Mouse (Mus musculus) adrenal gland, postnatal 10 days (tissue): ENCODE data around the gene Ace. TPM values are rescaled to one million over a fixed set of nuclear protein-coding genes. Genes with fewer than 3 reads are reported as not detected.

Experiments
- DNase-seq: peaks from one replicate; pipeline ENCODE4 v3.0.0; 2021; ENCODE audit warnings: mixed read lengths
- long read RNA-seq, 2 experiments: library from polyadenylated mRNA; stranded (forward); transcript quantifications; one replicate each; pipeline ENCODE4 v2.0.0; 2021
- total RNA-seq, 2 experiments: library from RNA; stranded (reverse); gene quantifications; 2 replicates each; pipeline ENCODE4 v1.2.3; 2021

Gene Ace
- 10 to 100 TPM; 12.9 to 15.4 TPM for total RNA-seq
- long read RNA-seq, experiment 1, partial matches to known transcripts: 1 of 1 reads
- long read RNA-seq, experiment 1, other reads (novel, unspliced or antisense): 0 of 1 reads
- long read RNA-seq, experiment 2, full-length matches to known transcripts: 5 of 9 reads
- long read RNA-seq, experiment 2, partial matches to known transcripts: 2 of 9 reads
- long read RNA-seq, experiment 2, other reads (novel, unspliced or antisense): 2 of 9 reads

DNA sequence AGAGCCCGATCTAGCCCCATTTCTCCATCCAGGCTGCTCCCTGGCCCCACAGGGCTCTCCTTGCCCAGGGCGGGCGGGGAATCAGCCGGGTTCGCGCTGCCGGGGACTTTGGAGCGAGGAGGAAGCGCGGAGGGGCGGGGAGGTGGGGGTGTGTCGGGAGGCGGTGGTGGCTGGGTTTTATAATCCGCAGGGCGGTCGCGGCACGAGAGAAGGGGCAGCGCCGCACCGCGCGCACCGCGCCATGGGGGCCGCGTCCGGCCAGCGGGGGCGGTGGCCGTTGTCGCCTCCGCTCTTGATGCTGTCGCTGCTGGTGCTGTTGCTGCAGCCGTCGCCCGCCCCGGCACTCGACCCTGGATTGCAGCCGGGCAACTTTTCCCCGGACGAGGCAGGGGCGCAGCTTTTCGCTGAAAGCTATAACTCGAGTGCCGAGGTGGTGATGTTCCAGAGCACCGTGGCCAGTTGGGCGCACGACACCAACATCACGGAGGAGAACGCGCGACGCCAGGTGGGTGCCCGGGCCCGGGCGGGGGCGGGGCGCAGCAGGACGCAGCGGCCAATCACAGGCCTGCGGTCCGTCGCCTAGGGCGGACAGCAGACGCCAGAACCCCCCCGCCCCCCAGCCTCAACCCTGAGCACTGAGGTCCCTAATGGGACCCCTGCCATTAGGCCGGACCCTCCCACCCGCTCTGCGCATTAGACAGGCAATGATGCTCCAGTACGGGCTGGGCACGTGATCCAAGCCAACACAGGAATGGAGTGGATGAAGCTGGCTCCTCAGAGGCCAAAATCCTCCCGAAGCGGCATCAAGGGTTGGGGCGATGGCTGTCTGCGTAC, at the start of gene Ace:
TSS of gene Ace (plus strand) at position 205 of the 834 bp plus-strand sequence.
- peak; percentile 57 for DNase-seq

DNA sequence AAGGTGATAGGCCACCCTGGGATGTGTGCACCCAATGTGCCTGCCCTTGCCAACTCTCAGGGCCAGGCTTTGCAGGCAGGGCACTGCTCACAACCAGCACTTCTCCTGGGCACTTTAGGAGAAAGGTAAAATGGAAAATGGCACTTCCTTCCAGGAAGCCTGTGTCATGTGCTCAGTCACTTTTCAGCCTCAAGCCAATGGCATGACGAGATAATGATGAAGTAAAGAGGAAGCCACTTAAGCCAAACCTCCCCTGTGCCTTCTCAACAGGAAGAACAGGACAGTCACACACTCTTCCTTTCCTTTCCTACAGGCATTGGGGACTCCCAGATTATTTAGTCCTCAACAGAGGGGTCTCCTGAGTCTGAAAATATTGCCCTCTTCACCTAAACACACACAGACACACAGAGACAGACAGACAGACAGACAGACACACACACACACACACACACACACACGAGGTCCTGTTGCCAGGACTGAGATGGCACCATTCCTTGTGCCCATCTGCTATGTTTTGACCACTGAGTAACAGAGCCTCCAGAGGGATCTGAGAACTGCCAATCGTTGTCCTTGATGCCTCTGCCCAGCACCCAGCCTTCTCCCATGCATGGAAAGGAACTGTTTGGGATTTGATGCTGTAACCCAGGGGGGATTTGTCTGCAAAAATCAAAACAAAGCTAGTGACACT, 47.5 kb upstream of the Ace start:
- DNase-seq: no peak

DNA sequence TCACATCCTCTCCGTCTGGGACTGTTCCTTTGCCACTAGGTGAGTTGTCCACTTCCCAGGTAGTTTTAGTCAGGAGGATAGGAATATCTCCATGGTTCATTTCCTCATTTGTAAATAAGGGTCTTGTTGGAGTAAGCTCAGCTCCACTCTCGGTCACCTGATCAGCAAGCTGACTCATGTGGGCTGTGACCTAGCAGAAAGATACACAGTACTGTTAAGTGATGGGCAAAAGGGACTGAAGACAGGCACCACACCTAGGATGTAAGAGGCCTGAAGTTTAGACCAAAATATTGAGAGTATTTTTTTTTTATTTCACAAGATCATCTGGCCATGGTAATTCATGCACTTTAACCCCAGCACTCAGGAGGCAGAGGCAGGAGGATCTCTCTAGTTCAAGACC, 46.9 kb upstream of the Ace start:
- no peak for DNase-seq

DNA sequence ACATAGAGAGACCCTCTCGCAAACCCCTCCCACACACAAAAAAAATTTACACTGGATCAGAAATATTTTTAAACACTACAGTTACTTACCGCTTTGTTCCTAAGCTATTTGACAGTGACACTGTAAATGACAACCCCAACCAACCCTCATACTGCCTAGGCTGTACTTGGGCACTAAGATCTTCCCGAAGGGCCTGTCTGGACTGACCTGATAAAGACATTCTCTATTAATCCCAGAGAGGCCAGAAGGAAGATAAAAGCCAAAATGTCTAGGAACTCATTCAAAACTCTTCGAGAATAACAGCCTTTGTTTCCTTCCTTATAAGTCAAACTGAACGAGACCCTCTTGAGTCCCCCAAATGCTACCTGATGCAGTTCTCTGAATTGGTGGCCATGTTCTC, 46.5 kb upstream of the Ace start:
- no peak for DNase-seq

DNA sequence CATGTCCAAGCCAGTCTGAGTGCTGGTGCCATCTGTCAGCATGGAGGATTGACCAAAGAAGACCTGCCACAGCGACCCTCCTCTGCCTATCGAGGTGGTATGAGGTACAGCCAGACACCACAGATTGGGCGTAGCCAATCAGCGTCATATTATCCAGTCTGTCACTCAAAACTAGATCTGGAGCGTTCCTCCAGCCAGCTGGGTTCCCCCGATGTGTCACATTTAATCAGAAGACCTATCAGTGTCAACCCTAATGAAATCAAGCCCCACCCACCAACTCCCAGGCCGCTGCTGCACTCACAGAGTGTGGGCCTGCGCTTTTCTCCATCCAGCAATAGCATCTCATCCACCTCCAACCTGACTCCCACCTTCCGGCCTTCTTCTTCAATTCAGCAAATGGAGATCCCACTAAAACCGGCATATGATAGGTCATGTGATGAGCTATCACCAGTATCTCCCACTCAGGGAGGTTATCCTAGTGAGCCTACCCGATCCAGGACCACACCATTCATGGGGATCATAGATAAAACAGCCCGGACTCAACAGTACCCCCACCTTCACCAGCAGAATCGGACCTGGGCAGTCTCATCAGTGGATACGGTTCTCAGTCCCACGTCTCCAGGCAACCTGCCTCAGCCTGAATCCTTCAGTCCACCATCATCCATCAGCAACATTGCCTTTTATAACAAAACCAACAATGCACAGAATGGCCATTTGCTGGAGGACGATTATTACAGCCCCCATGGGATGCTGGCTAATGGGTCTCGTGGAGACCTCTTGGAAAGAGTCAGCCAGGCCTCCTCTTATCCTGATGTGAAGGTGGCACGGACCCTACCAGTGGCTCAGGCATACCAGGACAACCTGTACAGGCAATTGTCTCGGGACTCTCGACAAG, 44.7 kb upstream of the Ace start:
- DNase-seq: no peak

DNA sequence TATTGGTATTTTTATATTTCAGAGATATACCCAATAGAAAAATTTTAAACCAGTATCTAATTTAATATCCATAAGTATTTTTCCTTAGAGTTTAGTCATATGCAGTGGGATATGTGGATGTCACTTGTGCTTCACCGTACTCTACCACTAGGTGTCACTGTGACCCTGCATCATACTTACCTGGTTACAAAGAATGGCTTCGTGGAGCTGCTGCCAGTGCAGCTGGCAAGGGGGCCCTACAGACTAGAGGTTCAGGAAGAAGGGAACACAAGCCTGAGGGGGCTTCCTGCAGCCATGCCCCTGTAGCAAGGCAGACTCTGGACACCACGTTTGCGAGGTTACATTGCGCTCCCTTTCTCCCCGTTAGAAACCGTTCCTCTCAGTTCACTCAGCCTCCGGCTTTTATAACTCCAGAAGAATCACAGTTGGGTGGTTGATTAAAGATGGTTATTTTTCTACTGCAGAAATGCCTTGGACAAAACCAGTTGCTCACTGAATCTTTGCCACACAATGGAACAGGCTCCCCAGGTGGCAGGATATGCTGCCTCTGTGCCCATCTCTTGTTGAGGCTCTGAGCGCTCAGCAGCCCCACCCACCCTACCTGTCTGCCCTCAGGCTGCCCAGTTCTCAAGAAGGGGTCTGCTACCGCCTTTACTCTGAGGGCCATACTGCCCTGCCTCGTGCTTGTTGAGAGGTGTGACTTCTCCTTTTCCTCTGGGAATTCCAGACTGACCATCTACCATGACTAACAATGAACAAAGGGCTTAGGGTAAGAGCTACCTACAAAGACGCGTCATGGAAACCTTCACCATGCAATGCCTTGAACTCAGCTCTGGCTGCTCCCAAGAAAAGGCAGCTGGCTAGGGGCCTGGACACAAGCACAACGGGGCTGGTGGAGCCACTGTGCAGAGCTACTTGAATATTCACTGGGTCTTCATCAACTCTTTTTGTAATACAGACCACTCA, 40.4 kb upstream of the Ace start:
- peak; percentile 81 for DNase-seq

DNA sequence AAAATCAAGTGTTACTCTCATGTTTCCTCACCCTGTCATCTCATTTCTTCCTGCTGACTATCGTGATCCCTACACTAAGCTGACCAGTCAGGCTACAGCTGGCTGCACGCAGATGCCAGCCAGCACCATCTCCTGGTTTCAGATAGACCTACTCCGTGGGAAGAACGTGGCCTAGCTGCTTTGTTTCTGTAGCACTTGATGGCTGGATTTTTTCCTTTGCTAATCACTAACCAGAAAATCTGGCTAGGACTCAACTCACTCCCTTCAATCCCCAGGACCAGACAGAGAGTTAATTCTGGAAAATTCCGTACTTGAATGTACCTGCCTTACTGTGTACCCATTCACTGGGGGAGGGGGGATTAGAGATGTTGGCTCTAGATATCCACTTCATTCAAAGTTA, 39.6 kb upstream of the Ace start:
- no peak for DNase-seq

DNA sequence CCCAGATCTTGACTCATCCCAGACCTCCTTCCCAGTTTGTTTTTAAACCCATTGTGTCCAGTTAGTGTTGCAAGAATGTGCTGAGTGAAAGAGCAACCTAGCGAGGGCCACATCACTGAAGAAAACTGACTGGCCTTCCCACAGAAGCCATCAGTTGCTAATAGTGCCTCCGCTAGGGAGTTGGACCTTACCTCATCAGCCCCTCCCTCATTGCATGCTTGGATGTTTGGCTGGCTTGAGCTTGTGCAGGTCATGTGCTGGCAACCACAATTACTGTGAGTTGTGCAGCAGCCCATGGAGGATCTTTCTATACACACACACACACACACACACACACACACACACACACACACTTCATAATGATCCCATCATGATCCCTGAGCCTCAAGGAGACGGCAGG, 36.4 kb upstream of the Ace start:
- no peak for DNase-seq

DNA sequence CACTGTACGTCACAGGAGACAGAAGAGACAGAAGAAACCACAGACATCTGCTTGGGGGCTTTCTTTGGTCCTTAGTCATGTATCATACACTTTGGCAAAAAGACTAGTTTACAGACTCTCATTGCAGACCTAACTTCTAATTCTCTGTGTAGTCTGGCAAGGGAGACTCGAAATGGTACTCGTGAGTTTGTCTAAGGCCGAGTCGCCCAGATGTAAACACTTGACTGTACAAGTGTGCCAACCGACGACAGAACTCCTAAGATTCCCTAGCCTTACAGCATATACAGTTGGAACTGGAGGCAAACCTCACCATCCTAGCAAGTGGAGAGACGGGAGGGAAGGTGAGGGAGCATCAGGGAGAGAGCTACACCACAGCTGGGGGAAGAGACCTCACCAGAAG, 34.0 kb upstream of the Ace start:
- DNase-seq: no peak

DNA sequence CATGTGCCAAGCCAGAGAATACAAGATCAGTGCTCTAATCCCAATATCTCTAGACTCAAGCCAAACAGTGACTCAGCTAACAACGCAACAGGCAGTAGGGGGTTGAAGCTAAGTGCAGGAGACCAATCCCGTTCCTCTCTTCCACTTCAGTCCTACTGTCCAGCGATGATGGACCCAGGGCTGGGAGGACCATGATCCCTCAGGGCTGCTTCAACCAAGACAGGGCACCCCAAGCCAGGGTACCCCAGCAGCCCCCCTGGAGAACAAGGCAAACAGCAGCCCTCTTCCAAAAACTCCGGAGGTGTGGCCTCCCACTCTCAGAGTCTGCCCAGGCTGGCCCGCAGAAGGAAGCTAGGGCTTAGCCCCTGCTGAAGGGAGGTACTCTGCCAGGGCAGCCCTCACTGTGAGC, 33.4 kb upstream of the Ace start:
- no peak for DNase-seq

DNA sequence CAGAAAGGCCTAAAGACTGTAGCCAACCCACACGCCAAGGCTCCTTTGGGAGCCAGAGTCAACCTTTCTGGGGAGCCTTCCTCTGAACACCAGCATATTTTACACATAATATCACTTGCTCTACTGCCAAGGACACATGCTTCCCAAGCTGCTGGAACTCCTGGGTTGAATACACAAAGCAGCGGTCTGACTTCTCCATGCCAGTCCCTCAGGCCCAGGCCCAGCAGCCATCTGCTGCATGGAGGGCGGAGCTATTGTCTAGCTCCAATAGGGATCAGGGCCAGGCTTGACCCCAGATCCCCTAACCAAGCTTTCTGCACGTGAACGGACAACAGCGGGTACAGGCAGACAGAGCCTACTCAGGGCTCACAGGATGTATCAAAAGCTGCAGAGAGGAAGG, 32.9 kb upstream of the Ace start:
- DNase-seq: no peak

DNA sequence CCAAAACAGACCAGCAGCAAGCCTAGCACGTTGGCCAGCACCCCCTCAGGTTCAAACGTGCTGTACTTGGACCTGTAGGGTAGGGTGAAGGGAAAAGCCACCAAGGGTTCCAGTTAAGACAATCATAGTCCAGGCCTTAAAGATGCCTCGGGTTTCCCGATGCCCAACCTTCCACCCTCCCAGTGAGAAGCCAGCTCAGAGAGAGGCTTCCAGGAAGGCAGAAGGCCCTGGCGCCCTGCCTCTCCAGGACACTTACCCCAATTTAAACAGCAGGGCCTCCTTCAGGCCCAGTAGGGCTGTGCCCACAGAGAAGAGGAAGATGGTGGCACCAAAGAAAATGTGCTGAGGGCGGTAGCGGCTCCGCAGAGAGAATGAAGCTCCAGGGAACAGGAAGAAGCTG, 32.2 kb upstream of the Ace start:
- no peak for DNase-seq

DNA sequence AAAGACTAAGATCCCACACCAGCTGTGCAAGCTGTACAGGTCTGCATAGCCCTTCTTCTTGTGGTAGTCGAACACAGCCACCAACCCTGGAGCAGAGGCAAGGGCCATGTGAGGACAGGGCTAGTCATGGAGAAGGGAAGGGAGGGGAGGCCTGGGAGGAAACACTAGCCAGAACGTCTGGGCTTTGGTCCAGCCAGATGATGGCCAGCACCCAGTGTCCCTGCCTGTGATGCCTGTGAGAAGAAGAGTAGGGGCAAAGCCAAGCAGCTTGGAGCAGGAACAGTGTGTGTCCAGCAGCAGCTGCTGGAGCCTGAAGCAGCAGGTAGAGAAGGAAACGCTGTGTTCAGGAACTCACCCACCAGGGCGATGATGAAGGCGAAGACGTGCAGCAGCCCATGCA, 31.5 kb upstream of the Ace start:
- DNase-seq: peak; percentile 75

DNA sequence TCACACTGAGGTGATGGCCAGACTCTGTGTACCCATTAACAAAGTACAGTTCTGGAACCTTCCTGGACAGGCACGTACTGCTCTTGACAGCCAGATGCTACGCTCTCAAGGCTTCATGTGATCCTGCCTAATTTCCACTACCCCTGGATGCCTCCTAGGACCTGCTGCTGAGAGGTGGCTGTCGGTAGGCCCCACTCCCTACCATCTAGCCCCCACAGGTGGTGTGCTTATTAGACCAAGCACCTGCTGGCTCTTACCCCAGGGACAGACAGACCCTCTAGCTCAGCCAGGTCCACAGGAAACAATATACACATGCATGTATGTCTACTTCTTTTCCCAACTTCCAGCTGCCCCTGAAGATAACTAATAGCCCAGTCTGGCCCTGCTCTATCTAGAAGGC, 30.8 kb upstream of the Ace start:
- no peak for DNase-seq

DNA sequence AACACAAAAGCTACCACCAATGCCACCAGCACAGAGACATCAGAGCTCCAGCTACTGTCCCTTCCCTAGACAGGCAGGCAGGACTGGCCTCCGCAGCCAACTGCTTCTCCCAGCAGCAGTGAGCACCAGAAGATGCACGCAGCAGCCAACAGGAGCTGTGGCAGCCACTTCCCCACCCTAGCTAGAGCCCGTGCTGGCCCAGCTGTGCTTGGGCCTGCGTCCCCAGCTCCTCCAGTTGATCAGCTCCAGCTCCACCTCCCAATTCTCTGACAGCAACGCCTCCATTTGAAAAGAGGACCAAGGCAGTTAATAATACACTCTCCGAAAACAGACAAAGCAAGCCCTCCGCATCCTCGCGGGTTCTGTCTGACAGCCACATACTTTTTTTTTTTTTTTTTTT, 29.0 kb upstream of the Ace start:
- no peak for DNase-seq

DNA sequence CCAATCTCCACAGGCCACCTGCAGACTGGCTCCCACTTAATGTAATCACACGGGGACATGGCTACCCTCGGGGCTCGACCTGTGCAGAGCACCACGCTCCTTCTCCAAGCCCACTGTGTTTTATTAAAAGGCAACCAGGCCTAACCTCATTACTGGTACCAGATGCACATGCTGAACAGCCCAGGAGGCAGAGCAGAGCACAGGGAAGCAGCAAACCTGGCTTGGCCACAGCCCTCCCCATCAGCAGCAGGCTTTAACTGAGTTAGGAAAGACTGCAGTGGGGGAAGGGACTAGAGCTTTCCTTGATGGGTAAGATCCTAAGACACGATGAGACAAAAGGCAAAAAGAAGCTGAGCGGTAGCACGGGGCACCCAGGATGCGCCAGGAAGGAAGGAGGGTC, 25.8 kb upstream of the Ace start:
- no peak for DNase-seq

DNA sequence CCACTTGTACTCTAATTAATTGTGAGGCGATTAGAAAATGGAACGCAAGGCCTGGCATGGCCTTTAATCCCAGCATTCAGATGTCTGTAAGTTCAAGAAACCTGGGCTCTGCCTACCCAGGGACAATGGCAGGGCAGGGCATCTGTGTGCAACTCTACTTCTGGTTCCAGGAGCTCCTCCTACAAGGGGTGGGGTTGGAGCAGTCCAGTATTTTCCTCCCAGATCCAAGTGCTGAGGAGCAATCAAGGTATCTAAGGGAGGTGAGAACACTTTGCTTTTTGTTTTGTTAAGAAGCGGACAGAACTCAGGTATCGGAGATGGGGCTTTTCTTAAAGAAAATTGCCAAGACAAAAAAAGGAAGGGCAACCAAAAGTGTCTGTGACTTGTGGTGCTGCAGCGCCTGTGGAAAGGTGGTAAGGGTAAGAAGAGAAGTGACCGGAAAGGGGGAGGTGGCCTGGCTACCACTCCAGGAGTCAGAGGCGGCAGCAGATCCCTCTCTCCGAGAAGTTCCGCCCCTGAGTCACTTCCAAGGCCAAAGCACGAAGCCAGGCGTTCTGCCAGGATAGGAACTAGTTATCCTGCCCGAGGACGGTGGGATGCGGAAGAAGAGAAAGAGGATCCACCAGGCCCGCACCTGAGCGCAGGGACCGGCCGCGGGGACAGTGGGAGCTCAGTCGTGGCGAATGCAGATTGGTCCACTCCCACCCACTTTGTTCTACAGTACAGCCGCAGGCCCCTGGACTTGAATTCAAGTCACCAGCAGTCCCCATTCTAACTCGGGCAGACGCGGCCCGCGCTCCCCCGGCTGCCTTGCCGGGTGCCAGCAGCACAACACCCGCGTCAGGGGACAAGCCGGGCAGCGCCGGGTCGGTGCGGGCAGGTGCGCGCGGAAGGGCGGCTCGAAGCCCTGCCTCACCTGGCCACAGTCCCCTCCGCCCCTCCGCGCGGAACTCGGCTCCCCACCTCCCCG, 24.3 kb upstream of the Ace start:
- DNase-seq: peak; percentile 79

DNA sequence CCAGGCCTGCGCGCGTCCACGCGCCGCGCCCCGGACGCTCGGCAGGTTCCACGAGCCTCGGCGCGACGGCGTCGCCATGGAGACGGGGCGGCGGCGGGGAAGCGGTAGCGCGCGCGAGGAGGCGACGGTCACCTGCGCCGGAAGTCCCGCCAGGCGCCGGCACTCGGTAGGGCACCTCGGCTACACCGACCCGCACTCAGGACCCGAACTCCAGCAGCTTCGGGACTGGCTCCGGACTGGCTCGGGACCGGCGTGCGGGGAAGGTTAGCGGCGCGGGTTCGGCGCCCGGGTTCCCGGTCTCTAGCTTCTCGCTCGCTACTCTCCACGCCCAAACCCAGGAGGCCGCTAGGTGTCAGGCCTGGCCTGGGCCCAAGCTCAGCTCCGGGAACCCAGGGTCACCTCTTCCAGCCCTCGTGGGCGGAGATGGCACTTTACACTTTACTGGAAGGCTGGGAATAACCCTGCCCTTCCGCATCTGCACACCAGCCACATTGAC, 23.6 kb upstream of the Ace start:
- DNase-seq: peak; percentile 80

DNA sequence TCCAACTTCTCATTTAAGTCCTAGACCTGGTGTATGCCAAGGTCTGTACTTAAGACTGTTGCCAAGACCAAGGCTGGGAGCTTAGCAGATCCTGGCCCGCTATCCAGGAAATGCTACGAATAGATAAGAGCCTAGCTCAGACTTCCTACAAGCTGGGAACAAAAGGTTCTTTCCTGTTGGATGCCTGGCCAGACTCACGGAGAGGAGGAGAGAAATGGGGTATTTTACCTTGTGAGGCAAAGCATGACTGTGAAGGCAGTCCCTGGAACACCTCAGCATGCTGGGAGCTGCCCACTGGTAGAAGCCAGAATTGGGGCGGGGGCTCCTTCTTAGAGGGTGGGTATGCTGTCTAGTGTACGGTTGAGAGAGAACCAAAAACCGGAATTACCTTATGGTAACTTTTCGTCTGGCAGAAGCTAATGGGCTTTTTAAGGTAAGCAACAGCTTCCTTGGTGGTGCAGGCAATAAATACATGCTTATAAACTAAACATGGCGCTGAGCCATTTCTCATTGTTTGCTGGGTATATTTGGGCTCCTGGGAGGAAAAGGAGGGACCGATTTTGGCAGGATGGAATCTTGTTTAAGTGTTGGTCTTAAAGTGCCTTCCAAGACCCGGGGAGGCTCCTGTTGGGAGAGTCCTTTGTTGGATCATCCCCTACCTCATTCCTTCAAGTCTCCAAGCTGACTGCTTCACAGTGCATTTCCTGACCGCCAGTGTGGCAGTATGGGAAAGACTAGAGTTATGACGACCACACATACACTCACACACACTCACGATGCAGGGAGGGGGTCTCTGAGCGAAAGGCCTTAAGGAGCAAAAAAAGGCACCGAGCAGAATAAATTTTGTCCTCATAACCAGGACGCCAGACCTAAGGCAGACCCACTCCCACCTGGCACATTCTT, 22.7 kb upstream of the Ace start:
- DNase-seq: peak; percentile 45
